17 mouse cellular contexts compared by ENCODE assay signal in the genomic region with DNA sequence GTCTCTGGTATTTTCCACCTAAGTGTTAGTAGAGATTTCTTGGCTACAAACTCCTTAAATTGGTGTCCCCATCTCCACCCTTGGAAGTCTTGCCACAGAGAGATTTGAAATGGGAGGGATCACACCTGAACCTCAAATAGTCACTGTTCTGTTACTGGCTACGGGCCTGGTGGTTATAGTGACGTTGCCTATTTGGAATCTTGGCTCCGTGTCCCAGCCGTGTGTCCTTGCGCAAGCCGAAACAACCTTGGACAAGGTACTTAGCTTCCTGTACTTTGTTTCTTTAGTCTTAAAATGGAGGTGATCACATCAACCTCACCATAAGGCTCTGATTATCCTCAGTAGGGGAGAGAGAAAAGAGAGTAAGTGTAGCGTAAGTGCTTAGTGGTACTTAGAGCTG. TPM values are rescaled to one million over a fixed set of nuclear protein-coding genes. Genes with fewer than 3 reads are reported as not detected.
A peak's percentile ranks its signal among the peaks of the same experiment; 100 is the strongest.
DNase-seq lines count a peak whose midpoint lies in the region; ATAC-seq and TF ChIP-seq lines count a peak whose summit lies in the region.
"Had no signal": no experiment of that assay in that cellular context is flagged by ENCODE, and none has a peak within 500 bp of the region (broad histone marks: within the 10 kb centered on the region; RNA-seq: fewer than 3 reads in every experiment).

No protein-coding gene starts in this region.

- no peaks in the 10 kb centered on the region; the same call in 1 of the 2 replicates for H3K9me3 ChIP-seq in heart, postnatal 0 days (replicated peaks; ENCODE audit: control insufficient read depth, low read length)
- H3K9me3 ChIP-seq in heart, embryonic 11.5 days (replicated peaks; ENCODE audit: control insufficient read depth, low read length): no peaks in the 10 kb centered on the region
- peaks cover 4% of the 10 kb centered on the region; the same call in 1 of the 2 replicates for H3K9me3 ChIP-seq in limb, embryonic 13.5 days
- H3K9me3 ChIP-seq in limb, embryonic 10.5 days (replicated peaks): no peaks in the 10 kb centered on the region
- no peaks in the 10 kb centered on the region for H3K9me3 ChIP-seq in hindbrain, postnatal 0 days (ENCODE audit: low read length)
- H3K9me3 ChIP-seq: forebrain, embryonic 10.5 days; heart, embryonic 10.5 days; liver, embryonic 13.5 days; midbrain, embryonic 13.5 days had no signal

- DNase-seq in heart, postnatal 0 days (ENCODE audit: low spot score): no peak
- DNase-seq in limb, embryonic 10.5 days (ENCODE audit: low spot score): no peak
- peak; percentile 31 for DNase-seq in adrenal gland, postnatal 25 days
- peak; percentile 38 to 59 for DNase-seq in lung, postnatal 4 days
- DNase-seq in hindbrain, postnatal 0 days (ENCODE audit: low spot score): no peak
- DNase-seq: cerebellum, postnatal 10 days; gastrocnemius, postnatal 14 days; liver, embryonic 13.5 days; thymus, postnatal 14 days had no signal

- H3K4me2 ChIP-seq in heart, postnatal 0 days (ENCODE audit: low read depth, low read length): no peak overlapping the region
- H3K4me2 ChIP-seq in heart, embryonic 11.5 days: no peak overlapping the region
- no peak overlapping the region for H3K4me2 ChIP-seq in limb, embryonic 13.5 days (replicated peaks)
- H3K4me2 ChIP-seq in hindbrain, postnatal 0 days (ENCODE audit: low read depth, low read length): no peak overlapping the region
- H3K4me2 ChIP-seq: liver, embryonic 13.5 days; midbrain, embryonic 13.5 days had no signal

- 61% methylated on average over 7 of the region's 7 CpGs for WGBS in heart, postnatal 0 days
- 89% methylated on average over 7 of the region's 7 CpGs for WGBS in heart, embryonic 11.5 days (ENCODE audit: insufficient replicate concordance)
- 74% methylated on average over 7 of the region's 7 CpGs for WGBS in limb, embryonic 13.5 days
- WGBS in limb, embryonic 10.5 days: 92% methylated on average over 7 of the region's 7 CpGs
- WGBS in hindbrain, postnatal 0 days: 85% methylated on average over 7 of the region's 7 CpGs

- no peak for TF ChIP-seq CTCF in heart, postnatal 0 days (IDR thresholded peaks at IDR 0.05; ENCODE audit: low read depth)
- no peak for TF ChIP-seq CTCF in hindbrain, postnatal 0 days (IDR thresholded peaks at IDR 0.05; ENCODE audit: low read depth)

- H3K9ac ChIP-seq in heart, postnatal 0 days (replicated peaks; ENCODE audit: low read depth, low read length): no peak overlapping the region
- H3K9ac ChIP-seq in heart, embryonic 11.5 days (ENCODE audit: low read depth, low read length): no peak overlapping the region
- H3K9ac ChIP-seq in limb, embryonic 13.5 days: no peak overlapping the region
- H3K9ac ChIP-seq in hindbrain, postnatal 0 days (replicated peaks; ENCODE audit: low read length): no peak overlapping the region
- H3K9ac ChIP-seq: liver, embryonic 13.5 days; midbrain, embryonic 13.5 days had no signal

- H3K36me3 ChIP-seq in heart, postnatal 0 days (replicated peaks; ENCODE audit: control insufficient read depth, insufficient read depth, low read length): no peaks in the 10 kb centered on the region
- H3K36me3 ChIP-seq in heart, embryonic 11.5 days (ENCODE audit: control insufficient read depth, insufficient read depth, low read length): no peaks in the 10 kb centered on the region
- no peaks in the 10 kb centered on the region for H3K36me3 ChIP-seq in limb, embryonic 13.5 days
- H3K36me3 ChIP-seq in limb, embryonic 10.5 days: no peaks in the 10 kb centered on the region
- no peaks in the 10 kb centered on the region for H3K36me3 ChIP-seq in hindbrain, postnatal 0 days (ENCODE audit: insufficient read depth, low read length)
- H3K36me3 ChIP-seq: forebrain, embryonic 10.5 days; G1E; heart, embryonic 10.5 days; liver, embryonic 13.5 days; midbrain, embryonic 13.5 days had no signal

- TF ChIP-seq EP300 in heart, postnatal 0 days (IDR thresholded peaks at IDR 0.05; ENCODE audit: low read depth): no peak

- peak; percentile 63 for ATAC-seq in heart, postnatal 0 days (ENCODE audit: insufficient read depth, low read depth)
- ATAC-seq in heart, embryonic 11.5 days (replicated peaks; ENCODE audit: insufficient number of reproducible peaks, low FRiP score, low TSS enrichment): no peak
- ATAC-seq in limb, embryonic 13.5 days (ENCODE audit: low FRiP score, low read depth): 0 out of 2 replicates have a peak, but pooled peaks have one; percentile 22
- ATAC-seq in hindbrain, postnatal 0 days: no peak
- ATAC-seq: CD4-positive, CD25-positive, alpha-beta regulatory T cell, adult 4 months; midbrain, embryonic 13.5 days had no signal

- H3K4me1 ChIP-seq in heart, postnatal 0 days (ENCODE audit: control insufficient read depth, insufficient read depth): no peaks in the 10 kb centered on the region
- H3K4me1 ChIP-seq in heart, embryonic 11.5 days (ENCODE audit: control insufficient read depth, insufficient read depth, low read length): no peaks in the 10 kb centered on the region
- peaks cover 13% of the 10 kb centered on the region for H3K4me1 ChIP-seq in limb, embryonic 13.5 days
- no peaks in the 10 kb centered on the region for H3K4me1 ChIP-seq in limb, embryonic 10.5 days
- no peaks in the 10 kb centered on the region for H3K4me1 ChIP-seq in hindbrain, postnatal 0 days (ENCODE audit: insufficient read depth, low read length)
- H3K4me1 ChIP-seq: forebrain, embryonic 10.5 days; heart, embryonic 10.5 days; liver, embryonic 13.5 days; midbrain, embryonic 13.5 days had no signal

- H3K27ac ChIP-seq in heart, postnatal 0 days (ENCODE audit: low read depth): no peak overlapping the region
- H3K27ac ChIP-seq in heart, embryonic 11.5 days (ENCODE audit: low read depth, low read length): no peak overlapping the region
- H3K27ac ChIP-seq in limb, embryonic 13.5 days: no peak overlapping the region
- H3K27ac ChIP-seq in limb, embryonic 10.5 days: no peak overlapping the region
- H3K27ac ChIP-seq in hindbrain, postnatal 0 days: no peak overlapping the region
- H3K27ac ChIP-seq: forebrain, embryonic 10.5 days; heart, embryonic 10.5 days; liver, embryonic 13.5 days; macrophage; midbrain, embryonic 13.5 days had no signal

- no peaks in the 10 kb centered on the region for H3K27me3 ChIP-seq in heart, postnatal 0 days (ENCODE audit: control insufficient read depth, insufficient read depth, low read length)
- no peaks in the 10 kb centered on the region for H3K27me3 ChIP-seq in heart, embryonic 11.5 days (ENCODE audit: control insufficient read depth, insufficient read depth, low read length)
- no peaks in the 10 kb centered on the region for H3K27me3 ChIP-seq in limb, embryonic 13.5 days
- no peaks in the 10 kb centered on the region for H3K27me3 ChIP-seq in limb, embryonic 10.5 days (ENCODE audit: low read depth, poor library complexity, severe bottlenecking)
- no peaks in the 10 kb centered on the region for H3K27me3 ChIP-seq in hindbrain, postnatal 0 days (ENCODE audit: insufficient read depth, low read length)
- H3K27me3 ChIP-seq: liver, embryonic 13.5 days; midbrain, embryonic 13.5 days had no signal

- H3K4me3 ChIP-seq in heart, postnatal 0 days (ENCODE audit: low read depth, low read length): no peak overlapping the region
- H3K4me3 ChIP-seq in heart, embryonic 11.5 days (ENCODE audit: low read depth, low read length): no peak overlapping the region
- H3K4me3 ChIP-seq in limb, embryonic 13.5 days: no peak overlapping the region
- no peak overlapping the region for H3K4me3 ChIP-seq in limb, embryonic 10.5 days
- H3K4me3 ChIP-seq in hindbrain, postnatal 0 days (ENCODE audit: low read length): no peak overlapping the region
- H3K4me3 ChIP-seq: forebrain, embryonic 10.5 days; heart, embryonic 10.5 days; liver, embryonic 13.5 days; midbrain, embryonic 13.5 days had no signal

RNA-seq across cellular contexts. Expression of a gene that starts 13.7 kb away (rescaled TPM):
- 164 and 257 TPM in 2 replicates for total RNA-seq in heart, postnatal 0 days (2014; rRNA removed; ENCODE audit: low replicate concordance)
- polyA plus RNA-seq in heart, postnatal 0 days (2015; fragmentation: Nextera tagmentation; extraction: Ambion mirVana): 57.0 and 66.0 TPM in 2 replicates
- polyA plus RNA-seq in heart, embryonic 11.5 days (2014; fragmentation: Nextera tagmentation; extraction: Ambion mirVana): 56.6 and 63.9 TPM in 2 replicates
- polyA plus RNA-seq in limb, embryonic 13.5 days (2015; fragmentation: Nextera tagmentation; extraction: Ambion mirVana): 81.8 and 89.5 TPM in 2 replicates
- 28.9 and 43.5 TPM in 2 replicates for polyA plus RNA-seq in limb, embryonic 10.5 days (2016; fragmentation: Nextera tagmentation; extraction: Ambion mirVana)
- total RNA-seq in adrenal gland, postnatal 25 days (2021): 388 and 389 TPM in 2 replicates
- total RNA-seq in hindbrain, postnatal 0 days (2014; rRNA removed): 141 and 162 TPM in 2 replicates
- 59.7 and 60.0 TPM in 2 replicates for polyA plus RNA-seq in hindbrain, postnatal 0 days (2015; fragmentation: Nextera tagmentation; extraction: Ambion mirVana)
- polyA plus RNA-seq: CD4-positive, CD25-positive, alpha-beta regulatory T cell, adult 4 months had no signal

Comparison
In these comparisons a context has a peak if more than half of its experiments do, and no peak if none do; other contexts are left out.
1. ATAC-seq: peak in heart, postnatal 0 days (single experiment) and limb, embryonic 13.5 days (single experiment); none in heart, embryonic 11.5 days (single experiment) and hindbrain, postnatal 0 days (single experiment).
2. DNase-seq: peak in adrenal gland, postnatal 25 days (single experiment) and lung, postnatal 4 days (2 of 2); none in heart, postnatal 0 days (single experiment), limb, embryonic 10.5 days (single experiment) and hindbrain, postnatal 0 days (single experiment).